ENCODE assay signal across 8 mouse cellular contexts in genomic region chr14:59942864-59943611, GRCm38 (mm10).
DNase-seq lines count a peak whose midpoint lies in the region; ATAC-seq and TF ChIP-seq lines count a peak whose summit lies in the region.

No protein-coding gene starts in this region.

- TF ChIP-seq CTCF in bone marrow, adult 2 months (IDR thresholded peaks at IDR 0.05; ENCODE audit: control insufficient read depth, insufficient read depth, low read length) = peak; percentile 62
- peak; percentile 71 for TF ChIP-seq CTCF in embryonic fibroblast, embryonic 13.5 days (IDR thresholded peaks at IDR 0.05; ENCODE audit: borderline replicate concordance, insufficient read depth, low read length)
- TF ChIP-seq CTCF in liver, embryonic 14.5 days (IDR thresholded peaks at IDR 0.05; ENCODE audit: low read depth) = peak; percentile 75
- TF ChIP-seq CTCF in olfactory bulb, adult 2 months (IDR thresholded peaks at IDR 0.05; ENCODE audit: insufficient read depth, low read depth, low read length) = peak; percentile 64

- H3K4me1 ChIP-seq in bone marrow, adult 2 months (ENCODE audit: control insufficient read depth, insufficient read depth, low read length) = no peaks in the 10 kb centered on the region
- H3K4me1 ChIP-seq in embryonic fibroblast, embryonic 13.5 days (ENCODE audit: control insufficient read depth, insufficient read depth, low read length) = no peaks in the 10 kb centered on the region
- peaks cover 9% of the 10 kb centered on the region for H3K4me1 ChIP-seq in heart, embryonic 16.5 days (ENCODE audit: control insufficient read depth, insufficient read depth, low read length)
- no peaks in the 10 kb centered on the region for H3K4me1 ChIP-seq in liver, embryonic 14.5 days (replicated peaks; ENCODE audit: control insufficient read depth in 2 of 2, insufficient read depth in 2 of 2, low read length in 1 of 2)
- no peaks in the 10 kb centered on the region for H3K4me1 ChIP-seq in olfactory bulb, adult 2 months (ENCODE audit: control insufficient read depth, insufficient read depth, low read length)

- no peaks in the 10 kb centered on the region for H3K27me3 ChIP-seq in heart, embryonic 16.5 days (ENCODE audit: control insufficient read depth, insufficient read depth, low read length)
- no peaks in the 10 kb centered on the region for H3K27me3 ChIP-seq in liver, embryonic 14.5 days (ENCODE audit: control insufficient read depth, insufficient read depth, low read length)

- no peak overlapping the region for H3K27ac ChIP-seq in bone marrow, adult 2 months (ENCODE audit: control insufficient read depth, insufficient read depth, low read depth, low read length, poor library complexity)
- no peak overlapping the region for H3K27ac ChIP-seq in embryonic fibroblast, embryonic 13.5 days (ENCODE audit: insufficient read depth, low read length)
- H3K27ac ChIP-seq in heart, embryonic 16.5 days (ENCODE audit: low read length) = no peak overlapping the region
- no peak overlapping the region for H3K27ac ChIP-seq in liver, embryonic 14.5 days
- H3K27ac ChIP-seq in olfactory bulb, adult 2 months (ENCODE audit: insufficient read depth, low read depth, low read length) = no peak overlapping the region

- H3K9ac ChIP-seq in heart, embryonic 16.5 days (ENCODE audit: low read length) = no peak overlapping the region
- H3K9ac ChIP-seq in liver, embryonic 14.5 days (replicated peaks) = no peak overlapping the region

- ATAC-seq in heart, embryonic 16.5 days (replicated peaks; ENCODE audit: extremely low read depth, insufficient read depth, low FRiP score) = peak; percentile 78
- ATAC-seq in liver, embryonic 14.5 days (ENCODE audit: insufficient read depth) = no peak

- H3K4me3 ChIP-seq in bone marrow, adult 2 months (replicated peaks; ENCODE audit: control insufficient read depth, low read depth, low read length) = no peak overlapping the region
- H3K4me3 ChIP-seq in embryonic fibroblast, embryonic 13.5 days (ENCODE audit: insufficient read depth, low read length) = no peak overlapping the region
- H3K4me3 ChIP-seq in heart, embryonic 16.5 days (ENCODE audit: low read length) = no peak overlapping the region
- no peak overlapping the region for H3K4me3 ChIP-seq in liver, embryonic 14.5 days (ENCODE audit: insufficient read depth in 1 of 2, low read depth in 2 of 2, low read length in 2 of 2)
- H3K4me3 ChIP-seq in olfactory bulb, adult 2 months (ENCODE audit: insufficient read depth, low read depth, low read length) = no peak overlapping the region

- H3K9me3 ChIP-seq in heart, embryonic 16.5 days (replicated peaks; ENCODE audit: control insufficient read depth, low read length) = no peaks in the 10 kb centered on the region
- no peaks in the 10 kb centered on the region for H3K9me3 ChIP-seq in liver, embryonic 14.5 days (ENCODE audit: control insufficient read depth, low read length)

- H3K36me3 ChIP-seq in heart, embryonic 16.5 days (ENCODE audit: control insufficient read depth, insufficient read depth) = no peaks in the 10 kb centered on the region
- H3K36me3 ChIP-seq in liver, embryonic 14.5 days (replicated peaks; ENCODE audit: control insufficient read depth, insufficient read depth, low read depth) = no peaks in the 10 kb centered on the region

- 5% methylated on average over 7 of the region's 7 CpGs for WGBS in bone marrow, adult 2 months
- 22% methylated on average over 7 of the region's 7 CpGs for WGBS in heart, embryonic 16.5 days
- WGBS in liver, embryonic 14.5 days (ENCODE audit: insufficient replicate concordance) = 23% methylated on average over 7 of the region's 7 CpGs
- WGBS in olfactory bulb, adult 2 months = 21% methylated on average over 7 of the region's 7 CpGs

- TF ChIP-seq POLR2A in bone marrow, adult 2 months (IDR thresholded peaks at IDR 0.05; ENCODE audit: borderline replicate concordance, control insufficient read depth, low read depth, low read length) = no peak
- no peak for TF ChIP-seq POLR2A in embryonic fibroblast, embryonic 13.5 days (IDR thresholded peaks at IDR 0.05; ENCODE audit: low read depth, low read length)
- TF ChIP-seq POLR2A in olfactory bulb, adult 2 months (IDR thresholded peaks at IDR 0.05; ENCODE audit: insufficient read depth, low read depth, low read length) = no peak

- DNase-seq in 416B (ENCODE audit: low read depth) = peak; percentile 67
- DNase-seq in kidney, postnatal 25 days = peak; percentile 78 to 94
- DNase-seq in liver, embryonic 14.5 days (ENCODE audit: low read depth in 3 of 3, low spot score in 3 of 3) = peak; percentile 7 to 23 (median 17)
- DNase-seq in thymus, adult 18-20 months = peak; percentile 39 to 49

- no peak overlapping the region for H3K4me2 ChIP-seq in heart, embryonic 16.5 days (ENCODE audit: low read depth, low read length)
- no peak overlapping the region for H3K4me2 ChIP-seq in liver, embryonic 14.5 days (ENCODE audit: low read depth)

- TF ChIP-seq EP300 in liver, embryonic 14.5 days (IDR thresholded peaks at IDR 0.05; ENCODE audit: low read depth) = no peak

Comparison
In these comparisons a context has a peak if more than half of its experiments do, and no peak if none do; other contexts are left out.
1. DNase-seq: peak in every context shown above with its lines; median percentile 86 in kidney, postnatal 25 days; 67 in 416B; 44 in thymus, adult 18-20 months; 17 in liver, embryonic 14.5 days.